Mouse (Mus musculus): Measurements from ENCODE around the gene Gm12248. TPM values are rescaled to one million over a fixed set of nuclear protein-coding genes. Genes with fewer than 3 reads are reported as not detected.
"Not testable (repeated sequence)": the region's sequence is repeated elsewhere in the genome, so short reads cannot be mapped to it uniquely, and the experiment has no call there.

The Gm12248 gene
- polyA plus RNA-seq, 1 experiment from 2014 or later: not detected

DNA sequence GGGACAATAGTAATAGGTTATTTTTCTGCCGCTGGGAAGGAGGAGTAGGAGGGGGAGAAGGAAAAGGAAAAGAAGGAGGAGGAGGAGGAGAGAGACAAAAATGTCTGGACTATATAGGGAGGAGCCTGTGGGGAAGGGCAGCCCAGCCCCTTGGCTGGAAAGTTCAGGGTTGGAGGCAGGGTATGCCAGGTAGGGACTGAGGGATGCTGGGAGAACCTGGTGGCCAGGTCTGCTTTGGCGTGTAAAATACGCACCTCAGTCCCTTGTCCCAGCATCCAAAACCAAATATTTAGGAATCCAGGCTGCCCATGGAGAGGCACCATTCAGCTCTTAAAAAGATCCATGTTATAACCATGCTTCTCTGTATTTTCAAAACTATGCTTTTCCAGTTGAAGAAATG is 9.2 kb upstream of the Gm12248 start:
- Histone ChIP-seq H3K4me1 (peaks cover 29% of the 10 kb centered on the region), H3K36me3 (no peaks in the 10 kb centered on the region), H3K27ac (replicated peaks) (no peak overlapping the region), H3K4me3 (no peak overlapping the region), H3K27me3 (replicated peaks) (peaks cover 19% of the 10 kb centered on the region), H3K9ac (no peak overlapping the region), H3K9me3 (no peaks in the 10 kb centered on the region), H3K4me2 (no peak overlapping the region)
- WGBS: 78% methylated on average over 3 of the region's 3 CpGs
- ATAC-seq (ENCODE audit: extremely low read depth, insufficient number of reproducible peaks, low FRiP score, low TSS enrichment): no peak

DNA sequence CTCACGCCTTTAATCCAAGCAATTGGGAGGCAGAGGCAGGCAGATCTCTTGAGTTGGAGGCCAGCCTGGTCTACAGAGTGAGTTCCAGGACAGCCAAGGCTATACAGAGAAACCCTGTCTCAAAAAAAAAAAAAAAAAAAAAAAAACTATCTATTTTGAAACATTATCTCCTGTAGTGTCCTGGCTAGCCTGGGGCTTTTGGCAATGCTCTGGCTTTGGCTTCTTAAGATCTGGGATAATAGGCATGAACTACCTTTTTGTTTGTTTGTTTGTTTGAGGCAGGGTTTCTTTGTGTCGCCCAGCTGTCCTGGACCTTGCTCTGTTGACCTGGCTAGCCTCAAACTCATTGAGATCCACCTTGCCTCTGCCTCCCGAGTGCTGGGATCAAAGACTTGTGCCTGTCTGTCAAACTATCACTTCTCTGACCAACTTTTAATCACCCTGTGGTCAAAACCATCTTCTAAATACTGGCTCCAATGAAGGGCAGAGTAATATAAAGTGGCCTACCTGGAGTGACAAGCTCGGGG is 8.3 kb upstream of the Gm12248 start:
- no peak for ATAC-seq (ENCODE audit: extremely low read depth, insufficient number of reproducible peaks, low FRiP score, low TSS enrichment)
- peaks cover 27% of the 10 kb centered on the region for H3K4me1 ChIP-seq
- H3K36me3 ChIP-seq: no peaks in the 10 kb centered on the region
- H3K4me3 ChIP-seq: no peak overlapping the region
- no peak overlapping the region for H3K4me2 ChIP-seq
- H3K27me3 ChIP-seq (replicated peaks): peaks cover 28% of the 10 kb centered on the region
- no peak overlapping the region for H3K27ac ChIP-seq (replicated peaks)
- H3K9ac ChIP-seq: no peak overlapping the region
- no peaks in the 10 kb centered on the region for H3K9me3 ChIP-seq
- WGBS: 74% methylated on average over 4 of the region's 4 CpGs

DNA sequence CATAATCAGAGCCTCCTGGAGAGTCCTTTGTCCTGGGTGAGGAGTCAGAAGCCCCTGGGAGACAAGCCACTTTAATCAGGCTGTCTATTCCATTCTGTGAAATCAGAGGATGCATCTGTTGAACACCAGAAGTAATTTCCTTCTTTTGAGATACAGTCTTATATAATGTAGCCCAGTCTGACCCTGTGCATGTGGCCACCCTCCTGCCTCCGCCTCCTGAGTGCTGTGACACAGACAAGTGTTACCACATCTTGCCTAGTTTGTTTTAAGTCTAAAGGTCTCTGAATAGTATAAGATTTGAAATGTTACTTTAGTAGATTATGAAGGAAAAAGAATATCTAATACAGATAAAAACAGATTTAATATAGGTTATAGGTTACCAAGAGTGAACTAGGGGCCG is 7.1 kb upstream of the Gm12248 start:
- Histone ChIP-seq H3K27ac (replicated peaks) (no peak overlapping the region), H3K4me2 (no peak overlapping the region), H3K27me3 (replicated peaks) (peaks cover 33% of the 10 kb centered on the region), H3K4me1 (peaks cover 21% of the 10 kb centered on the region), H3K4me3 (no peak overlapping the region), H3K36me3 (no peaks in the 10 kb centered on the region), H3K9ac (no peak overlapping the region), H3K9me3 (no peaks in the 10 kb centered on the region)
- no peak for ATAC-seq (ENCODE audit: extremely low read depth, insufficient number of reproducible peaks, low FRiP score, low TSS enrichment)
- 90% methylated on average over 2 of the region's 2 CpGs for WGBS

DNA sequence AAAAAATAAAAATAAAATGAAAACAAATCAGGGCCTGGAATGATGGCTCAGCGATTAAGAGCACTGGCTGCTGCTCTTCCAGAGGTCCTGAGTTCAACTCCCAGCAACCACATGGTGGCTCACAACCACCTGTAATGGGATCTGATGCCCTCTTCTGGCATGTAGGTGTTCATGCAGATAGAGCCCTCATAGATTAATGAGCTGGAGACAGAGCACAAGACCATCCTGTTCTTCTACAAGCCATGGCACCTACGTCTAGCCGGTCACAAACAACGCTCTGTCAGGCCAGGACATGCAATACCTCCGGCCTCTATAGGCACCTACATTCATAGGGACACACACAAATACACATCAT is 5.4 kb upstream of the Gm12248 start:
- Histone ChIP-seq H3K27me3 (replicated peaks) (peaks cover 33% of the 10 kb centered on the region), H3K4me3 (peak overlapping the region; percentile 54), H3K4me1 (peaks cover 14% of the 10 kb centered on the region), H3K4me2 (peak overlapping the region; percentile 83)
- not testable (repeated sequence) for ATAC-seq (ENCODE audit: extremely low read depth, insufficient number of reproducible peaks, low FRiP score, low TSS enrichment); H3K36me3 ChIP-seq; H3K9ac ChIP-seq; H3K27ac ChIP-seq (replicated peaks); H3K9me3 ChIP-seq
- WGBS: 62% methylated on average over 5 of the region's 5 CpGs

DNA sequence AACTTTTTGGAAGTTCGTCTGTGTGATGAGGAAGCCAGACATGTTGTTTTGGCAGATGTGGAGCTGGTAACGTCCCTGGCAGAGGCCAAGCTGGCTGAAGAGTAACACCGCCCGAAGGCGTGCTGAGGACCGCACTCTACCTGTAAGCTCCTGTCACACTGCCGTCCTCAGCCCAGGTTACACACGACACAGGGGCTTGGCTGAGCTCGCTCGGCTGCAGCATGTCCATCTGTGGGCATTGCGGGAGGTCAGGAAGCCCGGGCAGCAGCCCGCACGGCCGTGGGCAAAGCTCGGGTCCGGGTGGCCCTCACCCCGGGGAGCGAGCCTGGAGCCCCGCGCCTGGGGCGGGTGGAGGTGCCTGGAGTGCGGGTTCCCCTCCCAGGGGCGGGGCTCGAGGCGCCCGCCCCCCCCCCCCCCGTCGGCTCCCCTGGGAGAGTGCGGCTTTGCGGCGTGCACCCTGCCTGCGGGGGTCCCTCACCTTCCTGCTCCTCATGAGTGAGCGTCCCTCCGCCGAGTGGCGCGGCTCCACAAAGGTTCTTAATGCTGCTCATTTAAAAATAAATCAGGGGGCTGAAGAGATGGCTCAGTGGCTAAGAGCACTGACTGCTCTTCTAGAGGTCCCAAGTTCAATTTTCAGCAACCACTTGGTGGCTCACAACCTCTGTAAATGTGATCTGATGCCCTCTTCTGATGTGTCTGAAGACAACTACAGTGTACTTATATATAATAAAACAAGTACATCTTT is 4.9 kb upstream of the Gm12248 start:
- Histone ChIP-seq H3K27ac (replicated peaks) (no peak overlapping the region), H3K27me3 (replicated peaks) (peaks cover 33% of the 10 kb centered on the region), H3K4me3 (peak overlapping the region; percentile 54), H3K9me3 (no peaks in the 10 kb centered on the region), H3K4me1 (peaks cover 15% of the 10 kb centered on the region), H3K9ac (peak overlapping the region; percentile 79), H3K4me2 (peak overlapping the region; percentile 83), H3K36me3 (no peaks in the 10 kb centered on the region)
- no peak for ATAC-seq (ENCODE audit: extremely low read depth, insufficient number of reproducible peaks, low FRiP score, low TSS enrichment)
- WGBS: under 1% methylated on average over 34 of the region's 38 CpGs

DNA sequence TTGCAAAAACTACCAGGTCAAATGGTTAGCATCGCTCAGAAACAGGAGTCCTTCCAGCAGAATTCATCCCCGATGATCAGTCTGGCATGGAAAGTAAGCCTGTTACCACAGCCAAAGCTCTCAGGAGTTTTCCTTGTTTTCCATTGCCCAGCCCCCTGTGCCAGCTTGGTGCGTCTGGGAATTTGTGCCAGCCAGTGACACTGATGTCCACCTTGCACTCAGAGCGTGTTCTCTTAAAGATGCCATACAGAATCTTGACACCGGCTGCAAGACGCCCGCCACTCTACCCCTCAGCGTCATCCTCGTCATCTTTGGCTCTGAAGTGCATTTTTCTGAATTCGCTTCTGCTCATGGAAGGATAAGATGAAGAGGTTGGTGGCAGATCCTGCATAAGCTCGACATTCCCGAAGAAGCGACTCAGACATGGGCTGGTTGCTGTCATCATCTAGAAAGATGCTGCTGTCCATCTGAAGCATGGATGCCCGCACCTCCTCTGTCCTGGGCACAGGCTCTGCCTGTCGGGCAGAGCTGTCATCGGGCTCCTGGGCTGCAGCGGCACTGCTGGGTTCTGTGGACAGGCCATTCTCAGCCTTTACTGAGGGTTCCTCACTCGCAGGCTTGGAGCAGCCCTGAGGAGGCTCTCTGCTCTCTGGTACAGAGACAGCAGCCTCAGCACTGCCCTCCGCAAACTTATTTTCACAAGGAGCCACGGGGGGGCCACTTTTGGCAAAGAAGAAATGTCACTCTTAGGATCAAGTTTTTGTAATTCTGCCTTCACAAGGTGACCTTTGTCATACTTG is 4.1 kb upstream of the Gm12248 start:
- peak overlapping the region; percentile 83 for H3K4me2 ChIP-seq
- H3K36me3 ChIP-seq: no peaks in the 10 kb centered on the region
- peaks cover 17% of the 10 kb centered on the region for H3K4me1 ChIP-seq
- 38% methylated on average over 20 of the region's 20 CpGs for WGBS
- no peaks in the 10 kb centered on the region for H3K9me3 ChIP-seq
- H3K27ac ChIP-seq (replicated peaks): no peak overlapping the region
- peak overlapping the region; percentile 54 for H3K4me3 ChIP-seq
- H3K27me3 ChIP-seq (replicated peaks): peaks cover 33% of the 10 kb centered on the region
- ATAC-seq (ENCODE audit: extremely low read depth, insufficient number of reproducible peaks, low FRiP score, low TSS enrichment): no peak
- peak overlapping the region; percentile 79; the same call in 1 of the 2 replicates for H3K9ac ChIP-seq

DNA sequence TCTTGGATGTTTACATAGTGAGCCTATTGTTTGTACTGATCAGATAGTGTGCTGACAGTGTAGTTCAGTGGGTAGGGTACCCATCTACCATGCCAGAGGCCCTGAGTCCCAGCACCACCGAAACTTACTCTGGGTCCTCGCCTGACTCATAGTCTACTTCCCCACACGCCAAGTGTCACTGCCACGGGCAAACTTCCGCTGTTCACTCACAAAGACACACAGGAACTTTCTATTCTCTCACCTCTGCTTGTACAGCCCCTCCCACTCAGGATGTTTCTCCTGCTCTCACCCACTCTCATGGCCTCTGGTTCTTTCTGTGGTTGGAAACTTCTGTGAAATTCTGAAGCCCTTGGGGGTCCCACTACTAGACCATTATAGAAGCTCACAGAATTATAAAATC is 3.2 kb upstream of the Gm12248 start:
- Histone ChIP-seq H3K4me1 (peaks cover 17% of the 10 kb centered on the region), H3K27ac (replicated peaks) (no peak overlapping the region), H3K4me3 (no peak overlapping the region), H3K9me3 (no peaks in the 10 kb centered on the region), H3K27me3 (replicated peaks) (peaks cover 33% of the 10 kb centered on the region), H3K9ac (no peak overlapping the region), H3K36me3 (no peaks in the 10 kb centered on the region), H3K4me2 (no peak overlapping the region)
- no peak for ATAC-seq (ENCODE audit: extremely low read depth, insufficient number of reproducible peaks, low FRiP score, low TSS enrichment)
- WGBS: 72% methylated on average over 5 of the region's 5 CpGs

DNA sequence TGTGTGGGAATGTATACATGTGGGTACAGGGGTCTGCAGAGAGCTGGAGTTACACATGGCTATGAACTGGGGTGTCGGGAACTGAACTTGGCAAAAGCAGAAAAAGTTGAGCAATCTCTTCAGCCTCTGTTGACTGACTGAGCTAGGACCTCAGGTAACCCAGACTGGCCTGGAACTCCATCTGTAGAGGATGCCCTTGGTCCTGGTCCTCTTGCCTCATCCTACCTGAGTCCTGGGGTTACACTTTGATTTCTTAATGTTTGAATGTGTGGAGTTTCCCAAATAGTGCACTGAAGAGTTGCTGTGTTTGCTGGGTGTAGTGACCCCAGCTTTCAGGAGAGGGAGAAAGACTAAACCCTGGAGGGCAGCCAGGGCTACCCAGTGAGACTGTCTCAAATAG is 2.6 kb upstream of the Gm12248 start:
- Histone ChIP-seq H3K9me3 (no peaks in the 10 kb centered on the region), H3K4me2 (no peak overlapping the region), H3K4me3 (no peak overlapping the region), H3K4me1 (peaks cover 17% of the 10 kb centered on the region), H3K9ac (no peak overlapping the region), H3K36me3 (no peaks in the 10 kb centered on the region), H3K27ac (replicated peaks) (no peak overlapping the region), H3K27me3 (replicated peaks) (peaks cover 33% of the 10 kb centered on the region)
- WGBS: 89% methylated on average over 1 of the region's 1 CpGs
- ATAC-seq (ENCODE audit: extremely low read depth, insufficient number of reproducible peaks, low FRiP score, low TSS enrichment): no peak

DNA sequence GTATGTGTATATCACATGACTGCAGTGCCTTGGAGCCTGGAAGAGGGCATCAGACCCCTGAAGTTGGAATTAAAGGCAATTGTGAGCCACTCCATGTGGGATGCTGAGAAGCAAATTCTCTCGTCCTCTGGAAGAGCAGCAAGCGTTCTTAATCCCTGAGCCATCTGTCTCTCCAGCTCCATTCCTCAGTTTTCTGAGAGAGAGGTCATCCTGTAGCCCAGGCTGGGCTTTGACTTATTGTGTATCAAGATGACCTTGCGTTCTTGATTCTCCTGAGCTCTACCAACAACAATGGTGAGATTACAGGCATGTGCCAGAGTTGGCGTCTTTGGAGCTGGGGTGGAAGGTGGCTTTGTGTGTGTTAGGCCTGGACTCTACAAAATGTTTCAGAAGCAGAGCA is 1.8 kb upstream of the Gm12248 start:
- Histone ChIP-seq H3K9ac (no peak overlapping the region), H3K4me1 (peaks cover 17% of the 10 kb centered on the region), H3K9me3 (no peaks in the 10 kb centered on the region), H3K36me3 (no peaks in the 10 kb centered on the region), H3K27ac (replicated peaks) (no peak overlapping the region), H3K4me2 (no peak overlapping the region), H3K27me3 (replicated peaks) (peaks cover 33% of the 10 kb centered on the region), H3K4me3 (no peak overlapping the region)
- ATAC-seq (ENCODE audit: extremely low read depth, insufficient number of reproducible peaks, low FRiP score, low TSS enrichment): no peak
- 76% methylated on average over 4 of the region's 4 CpGs for whole genome bisulfite sequencing

DNA sequence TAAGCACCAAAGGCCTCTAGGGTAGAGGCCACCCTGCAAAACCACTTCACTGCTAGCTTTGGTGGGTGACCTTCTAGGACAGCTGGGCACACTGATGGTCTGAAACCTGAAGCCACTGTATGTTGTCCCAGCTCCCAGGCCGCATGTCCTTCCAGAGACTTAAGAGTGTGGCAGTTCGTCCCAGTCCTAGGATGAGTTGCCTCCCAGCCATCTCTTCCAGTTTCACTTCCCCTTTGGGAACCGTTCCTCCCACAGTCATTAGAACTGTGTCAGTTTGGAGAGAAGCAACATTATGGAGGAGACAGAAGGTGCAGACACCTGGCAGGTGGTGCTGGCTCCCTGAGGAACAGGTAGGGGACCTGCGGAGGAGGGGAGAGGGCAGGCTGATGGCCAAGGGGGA is 393 bp downstream of the Gm12248 start:
- WGBS: 31% methylated on average over 4 of the region's 4 CpGs
- H3K27me3 ChIP-seq (replicated peaks): peaks cover 16% of the 10 kb centered on the region; the same call in 1 of the 2 replicates
- H3K36me3 ChIP-seq: no peaks in the 10 kb centered on the region
- H3K9ac ChIP-seq: peak overlapping the region; percentile 70
- peak overlapping the region; percentile 63 for H3K4me2 ChIP-seq
- no peak for ATAC-seq (ENCODE audit: extremely low read depth, insufficient number of reproducible peaks, low FRiP score, low TSS enrichment)
- no peak overlapping the region for H3K27ac ChIP-seq (replicated peaks)
- H3K4me3 ChIP-seq: peak overlapping the region; percentile 32
- H3K9me3 ChIP-seq: no peaks in the 10 kb centered on the region
- H3K4me1 ChIP-seq: peaks cover 12% of the 10 kb centered on the region

DNA sequence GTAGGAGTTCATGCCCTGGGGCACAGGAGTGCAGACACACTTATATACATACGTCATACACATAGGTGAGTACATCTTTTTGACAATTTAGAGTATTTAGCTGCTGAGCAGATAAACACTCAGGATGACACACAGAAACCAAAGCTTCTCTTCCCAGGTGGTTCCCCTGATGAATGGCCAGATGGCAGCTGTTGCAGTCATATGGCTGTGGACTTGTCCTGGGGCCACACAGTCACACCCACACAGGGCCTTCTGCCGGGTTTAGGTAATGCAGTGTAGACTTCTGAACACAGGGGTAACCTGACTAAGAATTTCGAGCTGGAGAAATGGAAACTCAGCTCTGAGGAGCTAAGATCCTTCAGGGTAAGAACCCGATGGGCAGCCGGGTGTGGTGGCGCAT is 11.2 kb downstream of the Gm12248 start:
- whole genome bisulfite sequencing: 84% methylated on average over 6 of the region's 6 CpGs
- no peak for ATAC-seq (ENCODE audit: extremely low read depth, insufficient number of reproducible peaks, low FRiP score, low TSS enrichment)

More for the DNA sequence above, 11.2 kb downstream of the Gm12248 start:
- Histone ChIP-seq H3K27ac (replicated peaks) (no peak overlapping the region), H3K9me3 (no peaks in the 10 kb centered on the region), H3K4me3 (no peak overlapping the region), H3K27me3 (replicated peaks) (no peaks in the 10 kb centered on the region), H3K36me3 (no peaks in the 10 kb centered on the region), H3K9ac (no peak overlapping the region), H3K4me2 (no peak overlapping the region), H3K4me1 (no peaks in the 10 kb centered on the region)

All from heart, embryonic 13.5 days (tissue).